Mouse (Mus musculus): ENCODE measurements around the gene Prr23a3.

Prr23a3 gene

GRCm38 (mm10) chr9:98864571-98864970, at the start of gene Prr23a3:
TSS of gene Prr23a3 (plus strand) at chr9:98864767.
- no peak for DNase-seq (ENCODE audit: low spot score)

DNA sequence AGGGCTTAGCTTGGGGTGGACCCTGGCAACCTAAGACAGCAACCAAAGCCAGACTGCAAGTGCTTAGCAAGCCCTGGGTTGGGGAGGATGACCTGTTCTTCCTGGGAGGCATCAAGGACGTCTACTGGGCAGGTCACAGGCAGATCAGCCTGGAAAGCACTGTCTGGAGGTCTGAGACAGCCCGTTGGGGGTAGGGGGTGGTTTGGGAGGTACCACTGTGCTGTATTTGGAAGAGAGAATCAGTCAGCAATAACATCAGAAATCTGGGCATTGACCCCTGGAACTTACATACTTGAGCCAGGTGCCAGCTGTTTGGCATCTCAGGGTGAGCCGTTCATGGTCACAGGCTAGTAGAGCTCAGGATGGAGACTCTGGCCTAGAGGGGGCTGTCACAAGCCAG, 48.5 kb upstream of the Prr23a3 start:
- DNase-seq (ENCODE audit: low spot score), result no peak

- DNase-seq (ENCODE audit: low spot score), result no peak
Measured at GRCm38 (mm10) chr9:98817592-98817991, 47.0 kb upstream of the Prr23a3 start.

- DNase-seq (ENCODE audit: low spot score), result no peak
Measured at GRCm38 (mm10) chr9:98818971-98819370, 45.6 kb upstream of the Prr23a3 start.

DNA sequence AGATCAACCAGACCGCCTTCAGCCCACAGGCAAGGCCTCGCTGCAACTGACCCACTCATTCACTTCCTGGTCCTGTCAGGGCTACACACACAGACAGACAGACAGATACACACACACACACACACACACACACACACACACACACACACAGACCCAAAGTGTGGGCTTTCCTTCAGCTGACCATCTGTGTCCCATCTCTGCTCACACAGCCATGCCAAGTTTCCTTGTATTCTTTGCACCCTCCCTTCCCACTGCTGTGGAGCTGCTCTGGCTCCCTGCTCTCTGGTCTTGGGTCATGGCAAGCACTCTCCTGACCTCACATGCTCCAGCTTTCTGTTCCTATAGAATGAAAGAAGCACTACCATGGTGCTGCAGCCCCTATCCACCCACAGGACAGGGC, 45.1 kb upstream of the Prr23a3 start:
- no peak for DNase-seq (ENCODE audit: low spot score)

- no peak for DNase-seq (ENCODE audit: low spot score)
Measured at GRCm38 (mm10) chr9:98820461-98820860, 44.1 kb upstream of the Prr23a3 start.

- no peak for DNase-seq (ENCODE audit: low spot score)
Measured at GRCm38 (mm10) chr9:98821067-98821466, 43.5 kb upstream of the Prr23a3 start.

GRCm38 (mm10) chr9:98823805-98824204, 40.8 kb upstream of the Prr23a3 start:
- DNase-seq (ENCODE audit: low spot score), result no peak

DNA sequence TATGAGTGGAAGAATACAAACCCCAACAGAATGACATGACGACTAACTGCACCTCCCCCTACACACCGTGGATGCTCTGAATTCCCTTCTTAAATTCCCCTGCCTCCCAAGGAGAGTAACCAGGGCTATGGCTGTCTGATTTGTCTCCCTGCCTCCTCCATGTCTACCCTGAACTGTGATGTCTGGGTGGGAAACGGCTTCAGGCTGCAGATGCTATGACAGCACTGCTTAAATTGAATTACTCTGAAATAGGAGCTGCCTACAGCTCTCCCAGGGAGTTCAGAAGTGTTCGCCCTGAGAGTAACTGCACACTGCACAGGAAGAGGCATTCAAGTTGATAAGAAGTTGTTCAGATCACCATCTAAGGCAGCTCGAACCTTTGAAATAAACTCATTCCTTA, 35.1 kb upstream of the Prr23a3 start:
- DNase-seq (ENCODE audit: low spot score), result no peak

DNA sequence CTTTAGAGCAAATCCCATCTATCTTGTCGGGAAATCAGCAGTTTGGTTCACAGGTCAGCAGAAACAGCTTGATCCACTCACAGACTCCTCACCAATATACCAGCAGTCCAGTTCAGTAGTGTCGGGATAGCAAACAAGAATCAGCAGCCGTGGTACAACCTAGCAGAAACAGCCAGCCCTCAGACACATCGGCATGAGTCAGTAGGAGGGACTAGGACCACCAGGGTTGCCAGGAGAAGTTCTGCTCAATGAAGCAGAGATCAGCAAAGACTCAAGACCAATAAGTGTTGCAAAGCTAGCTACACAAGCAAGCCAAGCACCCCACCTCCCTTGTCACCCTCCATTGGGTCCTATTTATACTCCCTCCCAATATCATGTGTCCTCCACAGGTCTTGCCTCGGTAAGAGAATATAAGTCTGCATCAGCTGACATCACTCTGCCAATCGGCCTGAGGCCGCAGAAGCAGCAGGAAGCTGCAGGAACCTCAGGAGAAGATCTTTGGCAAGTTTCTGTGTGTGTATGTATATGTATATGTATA, 27.0 kb upstream of the Prr23a3 start:
- DNase-seq (ENCODE audit: low spot score), result no peak

DNA sequence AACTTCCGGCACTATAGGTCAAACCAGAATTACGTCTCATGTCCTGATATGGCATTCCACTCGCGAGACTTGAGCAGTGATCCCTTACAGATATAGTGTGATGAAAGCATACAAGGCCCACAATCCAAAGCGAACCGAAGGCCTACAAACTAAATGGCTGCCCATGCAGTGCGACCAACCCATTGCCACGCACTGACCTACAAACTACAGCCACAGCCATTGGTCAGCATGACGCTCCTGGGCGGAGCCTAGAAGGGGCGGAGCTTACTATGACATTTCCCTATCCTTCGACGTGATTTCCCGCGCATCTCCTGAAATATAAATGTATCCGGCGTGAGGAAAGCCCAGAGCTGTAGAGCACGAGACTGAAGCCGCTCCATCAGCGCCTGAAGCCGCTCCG, 22.4 kb upstream of the Prr23a3 start, which contains the start of gene Prr23a1:
Gene Prr23a1 (plus strand): TSS at position 387 of the 400 bp plus-strand sequence.
- no peak for DNase-seq (ENCODE audit: low spot score)

- DNase-seq (ENCODE audit: low spot score), result no peak
Measured at GRCm38 (mm10) chr9:98856210-98856609, 8.4 kb upstream of the Prr23a3 start, which contains the start of gene Prr23a2. TSS of gene Prr23a2 (plus strand) at chr9:98856494.

DNA sequence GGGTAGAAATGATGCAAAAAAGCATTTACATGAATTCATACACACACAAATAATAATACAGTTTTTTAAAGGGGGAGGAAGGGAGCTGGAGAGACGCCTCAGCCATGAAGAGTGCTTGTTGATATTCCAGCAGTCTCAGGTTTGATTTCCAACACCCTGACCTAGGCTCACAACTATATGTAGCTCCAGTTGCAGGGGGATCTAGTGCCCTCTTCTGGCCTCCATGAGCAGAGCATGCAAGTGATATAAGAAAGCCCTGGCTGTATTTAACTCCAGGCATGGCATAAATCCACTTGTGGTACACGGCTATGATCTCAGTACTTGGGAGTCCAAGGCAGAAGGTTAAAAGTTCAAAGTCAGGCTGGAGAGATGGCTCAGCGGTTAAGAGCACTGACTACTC, 1.1 kb upstream of the Prr23a3 start:
- DNase-seq (ENCODE audit: low spot score), result no peak

GRCm38 (mm10) chr9:98901486-98901885, 36.9 kb downstream of the Prr23a3 start:
- no peak for DNase-seq (ENCODE audit: low spot score)

- no peak for DNase-seq (ENCODE audit: low spot score)
Measured at GRCm38 (mm10) chr9:98902819-98903218, 38.3 kb downstream of the Prr23a3 start, which contains the start of gene 7420426K07Rik. TSS of gene 7420426K07Rik (plus strand) at chr9:98903119.
